Mouse (Mus musculus): ENCODE data around the gene Ush2a. TPM values are rescaled to one million over a fixed set of nuclear protein-coding genes. Genes with fewer than 3 reads are reported as not detected.

Gene Ush2a
- polyA plus RNA-seq, 1 experiment from 2014 or later: not detected

GRCm38 (mm10) chr1:188946849-188947248 is 685.0 kb downstream of the Ush2a start:
- no peak overlapping the region for H3K27ac ChIP-seq
- H3K79me2 ChIP-seq (ENCODE audit: inconsistent target): no peaks in the 10 kb centered on the region
- whole genome bisulfite sequencing (ENCODE audit: missing documents): 96% methylated on average over 11 of the region's 11 CpGs
- no peak overlapping the region for H3K4me3 ChIP-seq (ENCODE audit: inconsistent target)
- H3K36me3 ChIP-seq (ENCODE audit: inconsistent target): no peaks in the 10 kb centered on the region

GRCm38 (mm10) chr1:188947794-188948193 is 686.0 kb downstream of the Ush2a start:
- Histone ChIP-seq H3K79me2 (ENCODE audit: inconsistent target) (no peaks in the 10 kb centered on the region), H3K27ac (no peak overlapping the region), H3K36me3 (ENCODE audit: inconsistent target) (no peaks in the 10 kb centered on the region), H3K4me3 (ENCODE audit: inconsistent target) (no peak overlapping the region)
- WGBS (ENCODE audit: missing documents): 57% methylated on average over 5 of the region's 5 CpGs

- H3K79me2 ChIP-seq (ENCODE audit: inconsistent target): no peaks in the 10 kb centered on the region
- H3K4me3 ChIP-seq (ENCODE audit: inconsistent target): no peak overlapping the region
- no peaks in the 10 kb centered on the region for H3K36me3 ChIP-seq (ENCODE audit: inconsistent target)
- WGBS (ENCODE audit: missing documents): 2% methylated on average over 9 of the region's 9 CpGs
- no peak overlapping the region for H3K27ac ChIP-seq
Measured at GRCm38 (mm10) chr1:188948276-188948675, 686.5 kb downstream of the Ush2a start.

GRCm38 (mm10) chr1:188951091-188951490 is 689.3 kb downstream of the Ush2a start:
- Histone ChIP-seq H3K4me3 (ENCODE audit: inconsistent target) (no peak overlapping the region), H3K79me2 (ENCODE audit: inconsistent target) (no peaks in the 10 kb centered on the region), H3K36me3 (ENCODE audit: inconsistent target) (no peaks in the 10 kb centered on the region), H3K27ac (no peak overlapping the region)
- WGBS (ENCODE audit: missing documents): 90% methylated on average over 6 of the region's 6 CpGs

GRCm38 (mm10) chr1:188952501-188952900 is 690.7 kb downstream of the Ush2a start:
- Histone ChIP-seq H3K36me3 (ENCODE audit: inconsistent target) (no peaks in the 10 kb centered on the region), H3K27ac (no peak overlapping the region), H3K4me3 (ENCODE audit: inconsistent target) (no peak overlapping the region), H3K79me2 (ENCODE audit: inconsistent target) (no peaks in the 10 kb centered on the region)
- 100% methylated on average over 2 of the region's 4 CpGs for WGBS (ENCODE audit: missing documents)

GRCm38 (mm10) chr1:188973078-188973477 is 711.3 kb downstream of the Ush2a start:
- Histone ChIP-seq H3K27ac (no peak overlapping the region), H3K36me3 (ENCODE audit: inconsistent target) (peaks cover 71% of the 10 kb centered on the region), H3K79me2 (ENCODE audit: inconsistent target) (no peaks in the 10 kb centered on the region), H3K4me3 (ENCODE audit: inconsistent target) (no peak overlapping the region)
- 95% methylated on average over 6 of the region's 6 CpGs for WGBS (ENCODE audit: missing documents)

GRCm38 (mm10) chr1:188973926-188974325 is 712.1 kb downstream of the Ush2a start:
- no peaks in the 10 kb centered on the region for H3K79me2 ChIP-seq (ENCODE audit: inconsistent target)
- H3K27ac ChIP-seq: no peak overlapping the region
- 97% methylated on average over 16 of the region's 16 CpGs for WGBS (ENCODE audit: missing documents)
- H3K36me3 ChIP-seq (ENCODE audit: inconsistent target): peaks cover 75% of the 10 kb centered on the region
- H3K4me3 ChIP-seq (ENCODE audit: inconsistent target): no peak overlapping the region

GRCm38 (mm10) chr1:188980050-188980449 is 718.2 kb downstream of the Ush2a start:
- Histone ChIP-seq H3K4me3 (ENCODE audit: inconsistent target) (no peak overlapping the region), H3K79me2 (ENCODE audit: inconsistent target) (no peaks in the 10 kb centered on the region), H3K36me3 (ENCODE audit: inconsistent target) (peaks cover 59% of the 10 kb centered on the region), H3K27ac (no peak overlapping the region)
- WGBS (ENCODE audit: missing documents): 71% methylated on average over 3 of the region's 3 CpGs

- H3K36me3 ChIP-seq (ENCODE audit: inconsistent target): peaks cover 50% of the 10 kb centered on the region
- no peak overlapping the region for H3K4me3 ChIP-seq (ENCODE audit: inconsistent target)
- H3K79me2 ChIP-seq (ENCODE audit: inconsistent target): no peaks in the 10 kb centered on the region
- 86% methylated on average over 4 of the region's 4 CpGs for WGBS (ENCODE audit: missing documents)
- H3K27ac ChIP-seq: no peak overlapping the region
Measured at GRCm38 (mm10) chr1:188993218-188993617, 731.4 kb downstream of the Ush2a start.

GRCm38 (mm10) chr1:188997921-188998320 is 736.1 kb downstream of the Ush2a start:
- peaks cover 32% of the 10 kb centered on the region for H3K36me3 ChIP-seq (ENCODE audit: inconsistent target)
- no peak overlapping the region for H3K4me3 ChIP-seq (ENCODE audit: inconsistent target)
- peaks cover 10% of the 10 kb centered on the region; the same call in 1 of the 2 replicates for H3K79me2 ChIP-seq (ENCODE audit: inconsistent target)
- no peak overlapping the region for H3K27ac ChIP-seq
- WGBS (ENCODE audit: missing documents): 92% methylated on average over 3 of the region's 3 CpGs

GRCm38 (mm10) chr1:188999981-189000380 is 738.2 kb downstream of the Ush2a start:
- Histone ChIP-seq H3K4me3 (ENCODE audit: inconsistent target) (no peak overlapping the region), H3K36me3 (ENCODE audit: inconsistent target) (peaks cover 30% of the 10 kb centered on the region), H3K79me2 (ENCODE audit: inconsistent target) (peaks cover 31% of the 10 kb centered on the region), H3K27ac (no peak overlapping the region)
- 89% methylated on average over 9 of the region's 10 CpGs for WGBS (ENCODE audit: missing documents)

GRCm38 (mm10) chr1:189001815-189002214 is 740.0 kb downstream of the Ush2a start:
- H3K79me2 ChIP-seq (ENCODE audit: inconsistent target): peaks cover 49% of the 10 kb centered on the region
- H3K4me3 ChIP-seq (ENCODE audit: inconsistent target): no peak overlapping the region
- WGBS (ENCODE audit: missing documents): 94% methylated on average over 12 of the region's 12 CpGs
- H3K36me3 ChIP-seq (ENCODE audit: inconsistent target): peaks cover 11% of the 10 kb centered on the region
- no peak overlapping the region for H3K27ac ChIP-seq

- Histone ChIP-seq H3K27ac (no peak overlapping the region), H3K79me2 (ENCODE audit: inconsistent target) (peaks cover 54% of the 10 kb centered on the region), H3K4me3 (ENCODE audit: inconsistent target) (no peak overlapping the region), H3K36me3 (ENCODE audit: inconsistent target) (no peaks in the 10 kb centered on the region; the same call in 1 of the 2 replicates)
- WGBS (ENCODE audit: missing documents): no CpG with 5 or more reads among the region's 1 CpGs
Measured at GRCm38 (mm10) chr1:189004774-189005173, 743.0 kb downstream of the Ush2a start.

GRCm38 (mm10) chr1:189006267-189006666 is 744.4 kb downstream of the Ush2a start:
- peak overlapping the region; percentile 60; the same call in 1 of the 2 replicates for H3K4me3 ChIP-seq (ENCODE audit: inconsistent target)
- no peak overlapping the region for H3K27ac ChIP-seq
- peaks cover 54% of the 10 kb centered on the region for H3K79me2 ChIP-seq (ENCODE audit: inconsistent target)
- no peaks in the 10 kb centered on the region for H3K36me3 ChIP-seq (ENCODE audit: inconsistent target)
- whole genome bisulfite sequencing (ENCODE audit: missing documents): 66% methylated on average over 5 of the region's 5 CpGs

GRCm38 (mm10) chr1:189006826-189007225 is 745.0 kb downstream of the Ush2a start:
- Histone ChIP-seq H3K36me3 (ENCODE audit: inconsistent target) (no peaks in the 10 kb centered on the region), H3K79me2 (ENCODE audit: inconsistent target) (peaks cover 54% of the 10 kb centered on the region), H3K27ac (no peak overlapping the region), H3K4me3 (ENCODE audit: inconsistent target) (peak overlapping the region; percentile 60)
- 17% methylated on average over 7 of the region's 7 CpGs for WGBS (ENCODE audit: missing documents)

Measured in macrophage (primary cell).